Mouse (Mus musculus): ENCODE results near the gene Serf2.

DNA sequence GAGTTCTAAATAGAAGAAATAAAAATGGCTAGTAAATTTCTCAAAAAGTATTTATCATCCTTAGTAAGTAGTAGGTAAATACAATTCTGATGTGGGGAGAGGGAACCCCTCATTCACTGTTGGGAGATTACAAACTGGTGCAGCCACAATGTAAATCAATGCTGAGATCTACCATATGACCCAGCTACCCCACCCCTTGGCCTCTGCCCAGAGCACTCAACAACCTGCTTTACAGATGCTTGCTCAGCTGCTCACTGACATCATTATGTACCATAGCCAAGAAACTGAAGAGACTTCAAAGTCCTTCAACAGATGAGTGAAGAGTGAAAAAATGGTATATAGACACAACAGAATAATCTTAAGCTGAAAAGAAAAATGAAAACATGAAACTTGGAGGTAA, 45.7 kb upstream of the Serf2 start:
- TF ChIP-seq CTCF (IDR thresholded peaks at IDR 0.05; ENCODE audit: control insufficient read depth, insufficient read depth, insufficient replicate concordance, low read depth, low read length) (no peak), POLR2A (IDR thresholded peaks at IDR 0.05; ENCODE audit: control insufficient read depth, low read depth, low read length) (no peak)

All from testis, adult 2 months (tissue).